Mouse (Mus musculus): ENCODE data around the gene Olfr1377. TPM values are rescaled to one million over a fixed set of nuclear protein-coding genes. Genes with fewer than 3 reads are reported as not detected.
"Not testable (repeated sequence)": the region's sequence is repeated elsewhere in the genome, so short reads cannot be mapped to it uniquely, and the experiment has no call there.

Olfr1377 gene
- not detected in 2 replicates for polyA plus RNA-seq (2012; ENCODE audit: insufficient read depth, insufficient read length, missing spikeins)

DNA sequence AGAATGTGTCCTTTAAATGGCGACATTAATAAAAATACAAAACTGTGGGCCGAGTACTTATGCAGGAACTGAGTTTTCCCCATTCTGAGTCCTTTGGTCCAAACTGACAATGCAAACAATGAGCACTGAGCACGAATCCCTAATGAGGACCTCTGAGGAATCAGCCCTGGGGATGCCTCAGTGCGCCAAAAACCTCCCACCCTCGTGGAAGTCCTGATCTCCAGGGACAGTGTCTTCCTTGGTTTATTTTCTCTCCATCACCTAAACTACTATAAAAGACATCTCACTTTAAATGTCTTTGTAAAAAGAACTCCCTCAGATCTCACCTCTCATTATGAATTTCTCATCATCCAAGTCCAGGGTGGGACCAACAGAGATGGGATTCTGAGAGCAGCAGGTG lies at the start of gene Olfr1377:
Gene Olfr1377 (plus strand): TSS at position 301 of the 400 bp plus-strand sequence.
- Histone ChIP-seq H3K27ac (replicated peaks; ENCODE audit: low read depth, low read length) (no peak within 1 kb of the TSS), H3K4me3 (ENCODE audit: insufficient read depth, low read depth, low read length) (no peak within 1 kb of the TSS), H3K4me1 (ENCODE audit: control insufficient read depth, insufficient read depth, insufficient read length, low read length) (no peaks in the 10 kb centered on the region)

- no peak overlapping the region for H3K27ac ChIP-seq (replicated peaks; ENCODE audit: low read depth, low read length)
- H3K4me1 ChIP-seq (ENCODE audit: control insufficient read depth, insufficient read depth, insufficient read length, low read length): no peaks in the 10 kb centered on the region; the same call in 1 of the 2 replicates
- H3K4me3 ChIP-seq (ENCODE audit: insufficient read depth, low read depth, low read length): no peak overlapping the region
Measured at GRCm38 (mm10) chr11:50932040-50932439, 49.7 kb upstream of the Olfr1377 start.

DNA sequence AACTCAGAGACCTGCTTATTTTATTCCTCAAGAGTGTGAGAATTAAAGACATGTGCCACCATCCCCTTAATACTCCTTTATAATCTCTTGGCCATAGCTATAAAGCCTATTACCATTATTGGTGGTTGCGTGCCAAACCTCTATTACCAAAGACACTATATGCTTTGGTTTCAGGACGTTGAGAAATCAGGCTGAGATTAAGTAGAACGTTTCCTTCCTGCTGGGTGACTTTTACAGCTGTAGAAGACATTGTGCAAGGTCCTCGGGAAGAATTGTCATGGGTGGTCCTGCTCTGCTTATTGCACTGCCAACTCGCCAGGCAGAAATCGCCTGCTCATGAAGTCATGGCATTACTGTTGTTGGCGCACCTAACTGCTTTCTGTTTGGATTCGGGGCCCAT lies 43.3 kb upstream of the Olfr1377 start:
- no peaks in the 10 kb centered on the region for H3K4me1 ChIP-seq (ENCODE audit: control insufficient read depth, insufficient read depth, insufficient read length, low read length)
- no peak overlapping the region for H3K27ac ChIP-seq (replicated peaks; ENCODE audit: low read depth, low read length)
- no peak overlapping the region for H3K4me3 ChIP-seq (ENCODE audit: insufficient read depth, low read depth, low read length)

GRCm38 (mm10) chr11:50939621-50940366 lies 42.0 kb upstream of the Olfr1377 start:
- Histone ChIP-seq H3K4me1 (ENCODE audit: control insufficient read depth, insufficient read depth, insufficient read length, low read length) (no peaks in the 10 kb centered on the region), H3K4me3 (ENCODE audit: insufficient read depth, low read depth, low read length) (no peak overlapping the region)

GRCm38 (mm10) chr11:50942386-50942785 lies 39.4 kb upstream of the Olfr1377 start:
- H3K27ac ChIP-seq (replicated peaks; ENCODE audit: low read depth, low read length): no peak overlapping the region
- H3K4me1 ChIP-seq (ENCODE audit: control insufficient read depth, insufficient read depth, insufficient read length, low read length): no peaks in the 10 kb centered on the region
- no peak overlapping the region for H3K4me3 ChIP-seq (ENCODE audit: insufficient read depth, low read depth, low read length)

More at GRCm38 (mm10) chr11:50939621-50940366, 42.0 kb upstream of the Olfr1377 start:
- H3K27ac ChIP-seq (replicated peaks; ENCODE audit: low read depth, low read length): no peak overlapping the region

GRCm38 (mm10) chr11:50943506-50943905 lies 38.3 kb upstream of the Olfr1377 start, which contains the start of gene 4933414I15Rik:
Gene 4933414I15Rik, minus strand, starts transcription at chr11:50943765.
- Histone ChIP-seq H3K4me3 (ENCODE audit: insufficient read depth, low read depth, low read length) (no peak within 1 kb of the TSS), H3K4me1 (ENCODE audit: control insufficient read depth, insufficient read depth, insufficient read length, low read length) (no peaks in the 10 kb centered on the region), H3K27ac (replicated peaks; ENCODE audit: low read depth, low read length) (no peak within 1 kb of the TSS)

DNA sequence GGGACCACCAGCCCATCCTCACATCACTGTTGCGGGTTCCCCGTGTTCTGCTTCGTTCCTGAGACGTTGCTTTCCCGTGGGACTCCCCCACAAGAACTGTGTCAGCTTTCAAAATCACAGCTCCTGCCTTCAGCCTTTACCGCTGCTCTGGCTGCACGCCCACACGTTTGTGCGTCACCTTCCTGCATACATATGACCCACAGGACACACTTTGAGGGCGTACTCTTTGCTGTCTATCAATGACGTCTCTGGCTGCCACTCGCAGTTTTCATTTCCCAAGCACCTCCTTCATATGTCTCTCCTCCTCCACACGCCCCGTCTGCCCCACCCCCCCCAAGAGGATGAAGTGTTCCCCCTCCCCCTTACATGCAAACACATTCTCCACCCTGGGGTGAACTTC lies 29.5 kb upstream of the Olfr1377 start:
- Histone ChIP-seq H3K4me1 (ENCODE audit: control insufficient read depth, insufficient read depth, insufficient read length, low read length) (no peaks in the 10 kb centered on the region), H3K27ac (replicated peaks; ENCODE audit: low read depth, low read length) (no peak overlapping the region), H3K4me3 (ENCODE audit: insufficient read depth, low read depth, low read length) (no peak overlapping the region)

DNA sequence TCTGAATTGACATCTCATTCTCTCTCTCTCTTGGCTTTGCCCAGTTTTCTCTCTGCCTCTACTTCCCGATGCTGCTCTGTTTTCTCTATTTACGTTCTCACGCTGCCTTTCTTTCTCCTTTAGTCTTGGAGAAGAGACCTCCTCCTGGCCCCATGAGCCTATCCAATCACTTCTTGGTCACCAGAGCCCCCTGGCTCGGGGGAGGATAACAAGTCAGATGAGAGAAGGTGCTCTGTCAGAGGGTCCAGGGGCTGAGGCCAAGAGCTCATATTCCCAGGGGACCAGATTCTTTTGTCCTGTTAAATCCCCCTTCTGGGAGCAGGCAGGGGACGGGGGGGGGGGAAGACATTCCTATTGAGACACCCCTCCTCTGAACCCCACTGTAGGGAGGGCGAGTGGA lies 28.1 kb upstream of the Olfr1377 start, which contains the start of gene Prop1:
Gene Prop1 (minus strand): TSS at position 101 of the 400 bp plus-strand sequence.
- Histone ChIP-seq H3K4me1 (ENCODE audit: control insufficient read depth, insufficient read depth, insufficient read length, low read length) (no peaks in the 10 kb centered on the region), H3K4me3 (ENCODE audit: insufficient read depth, low read depth, low read length) (no peak within 1 kb of the TSS), H3K27ac (replicated peaks; ENCODE audit: low read depth, low read length) (no peak within 1 kb of the TSS)

DNA sequence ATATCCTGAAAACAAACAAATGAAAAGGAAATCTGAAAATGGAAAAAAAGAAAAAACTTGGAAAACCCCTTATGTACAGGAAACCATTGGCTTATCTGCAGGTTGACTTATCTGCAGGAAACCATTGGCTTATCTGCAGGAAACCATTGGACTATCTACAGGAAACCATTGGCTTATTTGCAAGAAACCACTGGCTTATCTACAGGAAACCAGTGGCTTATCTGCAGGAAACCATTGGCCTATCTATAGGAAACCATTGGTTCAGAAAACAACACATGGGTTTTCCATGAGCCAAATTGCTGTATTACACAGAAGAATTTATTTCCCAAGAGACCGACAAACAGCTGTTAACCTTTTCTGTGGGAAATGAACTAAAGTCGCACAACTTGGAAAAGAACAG lies 16.9 kb upstream of the Olfr1377 start:
- H3K4me1 ChIP-seq (ENCODE audit: control insufficient read depth, insufficient read depth, insufficient read length, low read length): peaks cover 2% of the 10 kb centered on the region; the same call in 1 of the 2 replicates
- H3K27ac ChIP-seq (replicated peaks; ENCODE audit: low read depth, low read length): no peak overlapping the region
- no peak overlapping the region for H3K4me3 ChIP-seq (ENCODE audit: insufficient read depth, low read depth, low read length)

- Histone ChIP-seq H3K4me3 (ENCODE audit: insufficient read depth, low read depth, low read length) (no peak within 1 kb of the TSS), H3K27ac (replicated peaks; ENCODE audit: low read depth, low read length) (no peak within 1 kb of the TSS), H3K4me1 (ENCODE audit: control insufficient read depth, insufficient read depth, insufficient read length, low read length) (peaks cover 2% of the 10 kb centered on the region; the same call in 1 of the 2 replicates)
Measured at GRCm38 (mm10) chr11:50966230-50966629, 15.5 kb upstream of the Olfr1377 start, which contains the start of gene Olfr1378. Gene Olfr1378, plus strand, starts transcription at chr11:50966530.

DNA sequence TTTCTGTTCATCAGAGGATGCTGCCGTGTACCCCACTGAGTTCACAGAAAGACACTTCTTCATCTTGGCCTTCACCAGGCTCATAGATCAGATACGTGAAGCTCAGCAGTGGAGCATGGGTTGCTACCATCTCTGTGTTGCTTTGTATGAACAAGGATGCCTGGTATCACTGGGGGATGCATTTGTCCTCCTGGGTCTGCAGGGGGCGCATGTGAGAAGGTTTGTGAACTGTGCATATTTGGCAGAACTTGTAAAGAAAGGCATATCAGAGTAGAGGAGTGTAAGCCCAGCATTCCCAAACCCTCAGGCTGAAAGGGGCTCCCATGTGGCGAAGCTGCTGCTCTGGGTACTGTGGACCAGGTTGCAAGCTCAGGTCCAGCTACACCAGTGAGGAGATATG lies 4.6 kb upstream of the Olfr1377 start:
- H3K27ac ChIP-seq (replicated peaks; ENCODE audit: low read depth, low read length): no peak overlapping the region
- H3K4me1 ChIP-seq (ENCODE audit: control insufficient read depth, insufficient read depth, insufficient read length, low read length): no peaks in the 10 kb centered on the region
- no peak overlapping the region for H3K4me3 ChIP-seq (ENCODE audit: insufficient read depth, low read depth, low read length)

DNA sequence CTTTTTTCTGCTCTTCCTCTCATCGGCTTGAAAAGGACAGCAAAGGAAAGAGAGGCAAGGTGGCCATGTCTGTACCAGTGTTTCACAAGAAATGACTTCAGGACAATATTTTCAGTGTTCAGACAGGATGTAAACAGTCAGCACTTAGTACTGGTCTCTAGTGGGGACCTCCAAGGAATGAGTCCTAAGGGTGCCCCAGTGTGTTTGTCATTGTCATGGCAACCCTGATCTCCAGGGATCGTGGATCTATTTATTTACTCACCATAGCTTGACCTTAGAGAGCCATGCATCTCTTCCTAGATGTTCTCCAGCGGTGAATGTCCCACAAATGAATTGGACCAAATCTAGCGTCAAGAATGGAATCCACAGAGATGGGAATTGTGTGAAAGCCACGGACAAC lies 21.5 kb downstream of the Olfr1377 start, which contains the start of gene Olfr51:
Gene Olfr51 (plus strand): TSS at position 301 of the 400 bp plus-strand sequence.
- no peak within 1 kb of the TSS for H3K27ac ChIP-seq (replicated peaks; ENCODE audit: low read depth, low read length)
- H3K4me3 ChIP-seq (ENCODE audit: insufficient read depth, low read depth, low read length): no peak within 1 kb of the TSS
- H3K4me1 ChIP-seq (ENCODE audit: control insufficient read depth, insufficient read depth, insufficient read length, low read length): no peaks in the 10 kb centered on the region

DNA sequence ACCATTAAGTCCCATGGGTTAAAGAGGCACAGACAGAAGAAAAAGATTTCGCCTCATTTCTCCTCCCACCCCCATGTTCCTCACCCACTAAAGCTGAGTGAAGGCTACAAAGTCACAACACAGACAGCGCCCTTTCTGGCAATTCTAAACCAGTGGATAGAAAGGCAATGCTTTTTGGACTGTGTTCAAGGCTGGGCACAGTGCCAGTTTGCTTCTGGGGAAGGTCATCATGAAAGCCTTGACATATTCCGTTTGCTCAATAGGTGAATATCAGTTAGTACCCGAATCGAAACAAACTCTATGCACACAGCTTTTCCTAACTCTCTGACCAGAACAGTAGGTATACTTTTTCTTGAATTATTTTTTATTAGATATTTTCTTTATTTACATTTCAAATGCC lies 30.1 kb downstream of the Olfr1377 start:
- no peak overlapping the region for H3K27ac ChIP-seq (replicated peaks; ENCODE audit: low read depth, low read length)

DNA sequence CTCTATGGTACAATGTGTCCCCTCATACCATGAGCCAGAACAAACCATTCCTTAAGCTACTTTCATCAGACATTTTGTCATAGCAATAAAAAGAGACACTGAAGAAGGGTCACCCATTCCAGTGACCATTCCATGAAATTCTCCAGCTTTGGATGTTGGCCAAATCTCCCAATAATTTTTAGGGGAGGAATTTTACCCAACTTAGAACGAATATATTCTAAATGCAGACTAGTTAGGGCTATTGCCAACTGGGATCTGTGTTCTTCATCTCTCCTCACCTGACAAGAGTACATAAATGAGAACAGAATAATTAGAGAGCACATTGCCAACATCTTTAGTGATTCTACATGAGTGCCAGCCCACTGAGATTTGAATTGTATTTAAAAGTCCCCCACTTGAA lies 32.2 kb downstream of the Olfr1377 start, which contains the start of gene Olfr54:
Gene Olfr54 (plus strand): TSS at position 301 of the 400 bp plus-strand sequence.
- no peak within 1 kb of the TSS for H3K27ac ChIP-seq (replicated peaks; ENCODE audit: low read depth, low read length)
- H3K4me3 ChIP-seq (ENCODE audit: insufficient read depth, low read depth, low read length): no peak within 1 kb of the TSS
- no peaks in the 10 kb centered on the region for H3K4me1 ChIP-seq (ENCODE audit: control insufficient read depth, insufficient read depth, insufficient read length, low read length)

More for the DNA sequence above, 30.1 kb downstream of the Olfr1377 start:
- Histone ChIP-seq H3K4me3 (ENCODE audit: insufficient read depth, low read depth, low read length) (no peak overlapping the region), H3K4me1 (ENCODE audit: control insufficient read depth, insufficient read depth, insufficient read length, low read length) (no peaks in the 10 kb centered on the region)

- Histone ChIP-seq H3K4me1 (ENCODE audit: control insufficient read depth, insufficient read depth, insufficient read length, low read length) (no peaks in the 10 kb centered on the region), H3K27ac (replicated peaks; ENCODE audit: low read depth, low read length) (no peak overlapping the region), H3K4me3 (ENCODE audit: insufficient read depth, low read depth, low read length) (no peak overlapping the region)
Measured at GRCm38 (mm10) chr11:51016341-51016740, 34.6 kb downstream of the Olfr1377 start.

DNA sequence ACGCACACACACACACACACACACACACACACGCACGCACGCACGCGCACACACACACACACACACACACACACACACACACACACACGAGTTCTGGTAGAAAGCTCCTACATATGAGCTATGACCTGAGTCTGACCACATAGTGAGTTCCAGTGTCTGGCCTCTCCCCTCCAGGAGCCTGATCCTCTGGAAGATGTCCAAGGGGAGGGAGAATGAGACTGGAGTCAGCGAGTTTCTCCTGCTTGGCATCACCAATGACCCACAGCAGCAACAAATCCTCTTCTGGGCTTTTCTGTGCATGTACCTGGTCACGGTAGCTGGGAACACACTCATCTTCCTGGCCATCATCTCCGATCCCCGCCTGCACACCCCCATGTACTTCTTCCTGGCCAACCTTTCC lies 45.0 kb downstream of the Olfr1377 start:
- not testable (repeated sequence) for H3K4me1 ChIP-seq (ENCODE audit: control insufficient read depth, insufficient read depth, insufficient read length, low read length); H3K27ac ChIP-seq (replicated peaks; ENCODE audit: low read depth, low read length); H3K4me3 ChIP-seq (ENCODE audit: insufficient read depth, low read depth, low read length)
